Mouse (Mus musculus): ENCODE results near the gene Gm4491.
A peak's percentile ranks its signal among the peaks of the same experiment; 100 is the strongest.

Gene Gm4491

DNA sequence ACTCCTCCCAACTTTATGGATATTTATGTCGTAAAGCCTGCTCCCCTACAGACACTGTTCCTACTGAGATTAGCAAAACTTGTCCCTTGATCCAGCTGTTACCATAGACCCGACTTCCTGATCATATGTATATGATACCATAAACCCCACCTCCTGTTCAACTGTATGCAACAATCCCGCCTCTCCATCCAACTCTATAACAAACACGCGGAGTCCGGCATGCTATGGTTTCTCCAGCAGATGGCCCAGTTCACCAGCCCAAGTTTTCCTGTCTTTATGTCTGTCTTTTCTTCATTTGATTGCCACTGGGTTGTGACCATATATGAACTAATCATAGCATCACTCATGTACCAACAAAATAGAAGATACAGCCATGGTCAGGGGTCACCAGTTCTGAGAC, 40.1 kb downstream of the Gm4491 start:
- DNase-seq, result no peak

GRCm38 (mm10) chr14:57069906-57070305, 45.8 kb downstream of the Gm4491 start:
- peak; percentile 58 for DNase-seq

DNA sequence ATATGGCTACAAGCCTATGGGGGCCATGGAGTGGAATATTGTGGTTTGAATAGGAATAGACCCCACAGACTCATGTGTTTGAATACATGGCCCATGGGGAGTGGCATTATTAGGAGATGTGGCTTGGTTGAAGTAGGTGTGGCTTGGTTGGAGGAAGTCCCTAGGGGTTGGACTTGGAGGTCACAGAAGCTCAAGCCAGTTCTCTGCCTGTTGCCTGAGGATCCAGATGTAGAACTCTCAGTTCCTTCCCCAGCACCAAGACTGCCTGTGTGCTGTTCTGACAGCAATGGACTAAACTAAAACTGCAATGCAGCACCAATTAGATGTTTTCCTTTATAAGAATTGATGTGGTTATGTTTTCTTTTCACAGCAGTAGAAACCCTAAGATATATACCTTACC, 49.6 kb downstream of the Gm4491 start:
- DNase-seq, result no peak

Data from retina, postnatal 1 day (tissue).